Mouse (Mus musculus) thymus, adult 2 months (tissue): ENCODE results near the gene Ell2.

Experiments
- CTCF ChIP-seq: fragments of 200-500 bp; IDR thresholded peaks from 2 replicates; pipeline ENCODE4 v1.5.1; 2012; ENCODE audit warnings: mild to moderate bottlenecking, control low read depth, low read length, moderate library complexity, borderline replicate concordance; ENCODE audit not compliant: control insufficient read depth, poor library complexity, insufficient read depth; ENCODE audit errors: extremely low read depth
- POLR2A ChIP-seq: fragments of 200-500 bp; IDR thresholded peaks from 2 replicates; pipeline ENCODE4 v1.6.1; 2012; ENCODE audit warnings: mild to moderate bottlenecking, low read length, control low read depth, moderate library complexity; ENCODE audit not compliant: control insufficient read depth, poor library complexity, insufficient read depth; ENCODE audit errors: extremely low read depth

DNA sequence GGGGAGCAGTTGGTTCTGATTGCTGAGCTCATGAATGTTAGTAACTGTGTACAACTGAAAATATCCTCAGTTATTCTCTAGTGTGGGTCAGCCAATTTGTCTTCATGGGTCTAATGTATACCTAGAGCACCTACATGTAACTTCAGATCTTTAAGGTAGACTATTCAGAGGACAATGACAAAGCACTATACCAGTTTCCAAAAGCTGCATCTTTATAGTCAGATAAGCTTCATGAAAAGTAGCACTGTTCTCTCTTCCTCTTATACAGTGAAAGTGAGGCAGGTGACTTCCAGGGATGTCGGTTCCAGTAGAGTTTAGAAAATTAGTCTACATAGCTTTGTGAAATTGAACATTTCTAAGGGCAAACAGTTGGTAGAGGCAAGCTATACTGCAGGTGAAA, 21.4 kb downstream of the Ell2 start:
- TF ChIP-seq POLR2A (no peak), CTCF (no peak)
